Mouse (Mus musculus): Measurements from ENCODE around the gene Babam1.

DNA sequence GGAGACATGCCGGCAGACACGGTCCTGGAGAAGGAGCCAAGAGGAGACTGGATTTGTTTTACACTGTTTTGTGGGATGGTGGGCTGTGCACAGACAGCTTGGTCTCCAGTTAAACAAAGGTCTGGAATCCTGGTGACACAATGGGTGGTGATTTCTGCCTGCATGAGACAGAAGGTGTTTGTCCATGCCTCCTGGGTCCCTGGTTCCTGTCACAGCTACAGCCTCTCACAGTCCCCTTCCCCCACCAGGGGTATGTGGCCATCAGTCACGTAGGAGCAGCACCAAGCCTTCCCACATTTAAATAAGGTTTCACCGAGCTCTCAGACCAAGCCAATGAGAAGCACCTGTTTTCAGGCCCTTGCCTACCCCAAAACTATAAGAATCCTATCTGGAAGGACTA, 54.7 kb downstream of the Babam1 start:
- TF ChIP-seq MYOG (IDR thresholded peaks at IDR 0.05; ENCODE audit: control insufficient read depth, extremely low read depth, insufficient read length), result no peak
- TF ChIP-seq CTCF (IDR thresholded peaks at IDR 0.05; ENCODE audit: control insufficient read depth, insufficient read depth, insufficient read length), result no peak
- TF ChIP-seq CEBPB (IDR thresholded peaks at IDR 0.05; ENCODE audit: low read depth), result no peak
